Mouse (Mus musculus) left cerebral cortex, adult 2 months (tissue): ENCODE measurements at regions not wholly inside any gene's neighbourhood (a gene's known extent, or its start where the extent isn't known, plus 50 kb on each side); places are given as distances from the start of the nearest gene placed in this dataset.
"Not testable (repeated sequence)": the region's sequence is repeated elsewhere in the genome, so short reads cannot be mapped to it uniquely, and the experiment has no call there.

Experiments
- DNase-seq, 2 experiments: peaks; one replicate each; pipeline ENCODE4 v3.0.0; 2021 to 2022; ENCODE audit warnings: low spot score in 2 of 2, mixed read lengths in 1 of 2; ENCODE audit errors: extremely low spot score in 1 of 2
- H3K27ac ChIP-seq: fragments of 200-600 bp; 2 replicates; pipeline ENCODE4 v1.8.1; 2022
- H3K4me3 ChIP-seq: fragments of 200-600 bp; 2 replicates; pipeline ENCODE4 v1.8.1; 2022
- CTCF ChIP-seq: fragments of 200-600 bp; IDR thresholded peaks from 2 replicates; pipeline ENCODE4 v1.8.1; 2022; ENCODE audit warnings: antibody characterized with exemption, mild to moderate bottlenecking, moderate library complexity
- intact Hi-C: fragments of 180-260 bp; cut with DNase I; formaldehyde crosslinking; loops from one replicate; pipeline ENCODE4 v1.15.1; 2025

DNA sequence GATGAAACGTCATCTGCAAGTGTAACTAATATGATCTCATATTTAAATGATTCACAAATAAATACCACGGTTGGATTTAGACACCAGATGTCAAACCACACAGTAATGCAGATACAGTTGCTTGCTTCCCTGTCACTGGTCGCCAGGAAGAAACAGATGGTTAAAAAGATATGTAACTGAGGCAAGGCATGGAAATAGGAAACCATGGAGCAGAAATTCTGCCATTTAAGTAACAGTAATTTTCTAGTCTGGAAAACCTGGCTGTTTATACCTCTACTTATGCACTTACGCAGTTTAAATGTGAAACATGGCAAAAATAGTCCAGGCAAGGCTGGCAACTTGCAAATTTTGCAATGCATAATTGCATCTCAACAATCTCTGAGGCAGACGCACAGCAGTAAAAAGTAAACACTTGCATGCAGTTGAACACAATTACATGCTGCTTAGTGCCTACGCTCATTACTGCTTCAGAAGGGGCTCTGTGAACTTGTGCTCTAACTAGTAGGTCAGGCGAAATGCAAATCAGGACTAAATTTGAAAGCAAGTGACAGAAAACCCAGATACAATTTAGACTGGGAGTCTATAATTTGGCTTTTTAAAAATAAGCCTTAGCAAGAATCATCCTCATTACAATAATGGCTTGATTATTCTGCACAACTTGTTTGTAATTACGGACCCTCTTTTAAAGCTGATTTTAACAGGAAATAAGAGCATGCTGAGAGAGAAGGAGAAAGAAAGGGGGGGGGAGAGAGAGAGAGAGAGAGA lies 102.6 kb downstream of the Naa11 start:
- Histone ChIP-seq H3K27ac (peak overlapping the region; percentile 57; the same call in 1 of the 2 replicates), H3K4me3 (no peak overlapping the region)
- TF ChIP-seq CTCF = no peak
- intact Hi-C loops = loop anchor here (5.0 kb wide), 1 partner anchor 563 kb away; no protein-coding TSS in a partner anchor
- DNase-seq = no peak

DNA sequence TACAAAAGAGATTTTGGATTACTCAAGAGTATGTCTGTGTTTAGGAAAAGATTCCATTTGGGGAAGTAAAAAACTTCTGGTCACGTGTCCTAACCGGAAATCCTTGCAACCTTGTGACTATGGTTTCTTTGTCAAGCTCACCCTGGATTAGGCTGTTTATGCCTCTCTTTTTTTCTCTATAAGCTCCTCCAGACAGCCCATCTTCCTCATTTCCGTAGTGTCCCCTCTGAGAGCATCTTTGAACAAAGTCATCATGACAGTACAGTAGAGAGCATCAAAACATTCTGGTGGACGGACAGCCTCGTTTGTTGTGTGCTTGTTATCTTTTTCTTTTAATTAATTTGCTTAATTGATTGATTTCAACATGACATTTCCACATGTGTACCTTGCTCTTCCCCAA lies 112.7 kb downstream of the Naa11 start:
- intact Hi-C loops = no loop called here

DNA sequence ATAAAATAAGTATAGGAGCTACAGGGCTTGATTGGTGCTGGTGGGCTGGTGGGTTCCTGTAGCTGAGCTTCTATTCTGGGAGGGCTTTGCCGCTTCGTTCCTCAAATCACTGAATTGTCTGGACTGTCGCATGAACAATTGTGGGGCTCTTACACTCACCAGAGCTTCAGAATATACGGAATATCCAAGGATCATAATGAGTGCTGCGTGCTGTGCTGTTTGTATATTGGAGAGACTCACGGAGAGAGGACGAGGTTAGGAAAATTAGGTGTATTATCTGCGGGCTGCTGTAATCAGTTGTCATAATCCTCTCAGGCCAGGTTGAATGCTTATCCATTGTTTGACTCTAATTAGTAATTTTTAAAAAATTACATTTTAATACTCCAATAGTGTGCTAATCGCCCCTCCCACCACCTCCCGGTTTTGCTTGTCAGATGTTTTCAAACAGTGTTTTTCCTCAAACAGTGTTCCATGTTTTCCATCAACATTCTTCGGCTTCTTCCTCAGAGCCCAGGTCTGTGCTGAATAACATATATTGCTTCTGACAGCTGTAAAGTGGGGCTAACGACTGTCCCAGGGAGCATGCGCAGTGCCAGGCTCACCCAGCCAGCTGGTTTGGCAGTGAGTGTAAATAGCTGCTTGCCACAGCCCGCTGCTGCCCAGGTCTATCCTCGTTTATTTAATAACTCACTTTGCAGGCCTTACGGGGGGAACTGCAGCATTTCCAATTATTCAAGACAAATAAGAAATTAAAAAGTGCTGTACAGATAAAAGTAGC lies 114.2 kb downstream of the Naa11 start:
- TF ChIP-seq CTCF = no peak
- H3K27ac ChIP-seq = no peak overlapping the region
- DNase-seq = no peak
- H3K4me3 ChIP-seq = 0 out of 2 replicates have a peak overlapping the region, but pooled peaks have one; percentile 13
- intact Hi-C loops = no loop called here

More for the DNA sequence above, 112.7 kb downstream of the Naa11 start:
- Histone ChIP-seq H3K4me3 (no peak overlapping the region), H3K27ac (no peak overlapping the region)
- no peak for TF ChIP-seq CTCF
- DNase-seq = no peak

DNA sequence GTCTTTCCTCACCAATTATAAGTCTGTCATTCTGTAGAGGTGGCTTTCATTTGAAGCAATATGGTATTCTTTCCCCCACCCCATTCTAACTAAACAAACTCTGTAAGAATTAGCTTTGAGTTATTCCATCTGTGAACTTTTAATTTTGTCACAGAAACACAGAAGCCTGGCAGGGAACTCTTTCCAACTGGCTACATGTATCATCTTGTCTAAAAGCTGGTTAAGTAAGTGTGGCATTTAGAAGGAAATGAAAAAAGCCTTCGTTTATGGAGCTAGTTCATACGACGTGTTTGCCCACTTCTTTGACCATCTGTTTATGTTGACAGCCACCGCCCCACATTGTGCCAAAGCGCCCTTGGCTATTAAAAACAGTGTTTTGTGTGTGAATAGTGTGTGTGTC lies 115.5 kb downstream of the Naa11 start:
- DNase-seq = no peak
- no peak overlapping the region for H3K27ac ChIP-seq
- no peak overlapping the region for H3K4me3 ChIP-seq
- intact Hi-C loops = no loop called here
- no peak for TF ChIP-seq CTCF

DNA sequence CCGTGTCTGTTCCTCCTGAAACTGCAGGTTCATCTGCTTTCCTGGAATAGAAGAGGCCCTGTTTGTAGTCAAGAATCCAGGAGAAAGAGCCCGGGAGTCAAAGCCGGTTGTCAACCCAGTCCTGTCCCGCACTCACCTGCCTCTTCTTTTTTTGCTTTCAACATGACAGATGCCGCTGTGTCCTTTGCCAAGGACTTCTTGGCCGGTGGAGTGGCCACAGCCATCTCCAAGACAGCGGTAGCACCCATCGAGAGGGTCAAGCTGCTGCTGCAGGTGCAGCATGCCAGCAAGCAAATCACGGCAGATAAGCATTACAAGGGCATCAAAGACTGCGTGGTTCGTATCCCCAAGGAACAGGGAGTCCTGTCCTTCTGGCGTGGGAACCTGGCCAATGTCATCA lies 127.5 kb downstream of the Naa11 start:
- H3K27ac ChIP-seq, intact Hi-C loops, H3K4me3 ChIP-seq, DNase-seq: not testable (repeated sequence)

DNA sequence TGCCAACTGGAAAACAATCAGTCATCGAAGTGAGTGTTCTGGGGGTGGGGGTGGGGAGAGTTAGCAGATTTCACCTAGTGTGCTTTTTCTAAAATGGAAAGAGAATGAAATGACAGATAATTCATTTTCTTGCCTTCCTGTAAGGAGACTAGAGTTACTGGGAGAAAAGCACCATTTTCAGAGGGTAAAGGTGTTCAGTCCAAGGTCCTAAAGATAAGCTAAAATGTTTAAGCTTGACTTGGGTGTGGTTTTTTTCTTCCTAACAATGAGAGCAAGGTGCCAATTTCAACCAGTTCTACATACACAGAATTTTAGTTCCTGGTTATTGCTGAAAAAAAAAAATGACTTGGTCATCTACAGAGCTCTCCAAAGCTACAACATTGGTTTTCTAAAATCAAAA lies 135.1 kb downstream of the Naa11 start:
- intact Hi-C loops = no loop called here
- DNase-seq = no peak
- no peak overlapping the region for H3K27ac ChIP-seq
- H3K4me3 ChIP-seq = no peak overlapping the region
- TF ChIP-seq CTCF = no peak

DNA sequence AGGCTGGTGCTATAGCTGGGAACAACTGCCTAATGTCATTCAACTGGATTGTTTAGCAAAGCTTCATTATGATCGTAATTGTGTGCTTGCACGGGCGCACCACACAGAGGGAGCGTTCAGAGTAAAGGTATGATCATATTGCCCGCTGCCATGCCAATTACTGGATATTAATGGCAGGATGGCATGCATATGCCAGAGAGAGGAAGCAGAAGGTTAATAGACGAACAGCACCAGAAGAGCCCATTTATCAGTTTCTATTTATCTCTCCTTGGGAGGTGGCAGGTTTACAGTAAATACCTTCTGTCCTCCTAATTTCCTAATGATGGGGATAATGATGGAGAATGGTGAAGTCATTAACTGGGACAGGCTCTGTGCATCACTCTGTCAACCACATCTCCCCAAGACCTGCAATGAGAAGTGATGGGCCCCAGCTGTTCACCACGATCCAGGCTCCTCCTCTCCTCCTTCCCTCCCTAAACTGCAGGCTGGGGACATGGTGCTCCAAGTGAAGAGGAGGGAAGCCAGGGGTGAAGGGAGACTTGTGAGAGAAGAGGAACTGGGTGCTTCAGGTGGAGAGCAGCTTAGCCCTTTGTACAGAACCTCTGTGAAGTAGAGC lies 135.6 kb downstream of the Naa11 start:
- DNase-seq = no peak
- no peak for TF ChIP-seq CTCF
- Histone ChIP-seq H3K27ac (no peak overlapping the region), H3K4me3 (no peak overlapping the region)
- intact Hi-C loops = no loop called here

DNA sequence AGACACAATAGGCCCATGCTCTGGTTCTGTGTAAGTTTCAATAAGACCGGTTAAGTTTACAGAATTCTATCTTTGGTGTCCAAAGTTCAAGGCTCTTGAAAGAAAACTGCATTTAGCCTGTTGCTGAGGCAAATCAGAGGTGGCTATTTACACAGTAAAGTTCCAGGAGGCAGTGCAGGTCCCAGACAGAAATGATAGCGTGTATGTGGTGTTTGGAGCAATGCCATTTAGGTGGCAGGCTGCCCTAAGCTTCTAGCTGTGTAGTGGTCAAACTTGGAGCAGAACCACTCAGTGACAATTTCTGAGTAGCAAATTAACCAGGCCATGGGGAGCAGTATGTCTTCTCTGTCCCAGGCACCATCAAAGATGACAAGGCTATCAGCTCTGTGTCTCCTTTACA lies 125.5 kb upstream of the Paqr3 start:
- no peak overlapping the region for H3K27ac ChIP-seq
- no peak overlapping the region for H3K4me3 ChIP-seq

DNA sequence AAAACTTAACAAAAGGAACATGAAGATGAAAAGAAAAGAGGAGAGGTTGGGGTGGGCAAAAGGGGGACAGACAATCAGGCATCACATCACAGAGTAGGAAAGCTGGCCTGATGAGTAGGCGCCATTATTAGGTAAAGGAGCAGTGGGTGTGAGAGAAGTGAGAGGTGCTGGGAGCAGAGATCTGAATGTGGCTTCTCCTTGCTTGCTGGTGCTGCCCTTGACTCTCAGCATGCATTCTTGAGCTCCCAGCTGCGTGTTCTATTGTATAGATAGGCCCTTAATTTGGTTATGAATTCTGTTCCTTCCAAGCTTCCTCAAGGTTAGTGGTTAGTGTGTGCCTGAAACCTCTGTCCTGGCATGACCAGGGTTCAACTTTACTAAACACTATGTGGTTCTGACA lies 115.0 kb upstream of the Paqr3 start:
- no peak for DNase-seq
- TF ChIP-seq CTCF = no peak
- intact Hi-C loops = no loop called here
- H3K27ac ChIP-seq = no peak overlapping the region
- no peak overlapping the region for H3K4me3 ChIP-seq

More for the DNA sequence above, 125.5 kb upstream of the Paqr3 start:
- intact Hi-C loops = no loop called here
- no peak for DNase-seq
- no peak for TF ChIP-seq CTCF

DNA sequence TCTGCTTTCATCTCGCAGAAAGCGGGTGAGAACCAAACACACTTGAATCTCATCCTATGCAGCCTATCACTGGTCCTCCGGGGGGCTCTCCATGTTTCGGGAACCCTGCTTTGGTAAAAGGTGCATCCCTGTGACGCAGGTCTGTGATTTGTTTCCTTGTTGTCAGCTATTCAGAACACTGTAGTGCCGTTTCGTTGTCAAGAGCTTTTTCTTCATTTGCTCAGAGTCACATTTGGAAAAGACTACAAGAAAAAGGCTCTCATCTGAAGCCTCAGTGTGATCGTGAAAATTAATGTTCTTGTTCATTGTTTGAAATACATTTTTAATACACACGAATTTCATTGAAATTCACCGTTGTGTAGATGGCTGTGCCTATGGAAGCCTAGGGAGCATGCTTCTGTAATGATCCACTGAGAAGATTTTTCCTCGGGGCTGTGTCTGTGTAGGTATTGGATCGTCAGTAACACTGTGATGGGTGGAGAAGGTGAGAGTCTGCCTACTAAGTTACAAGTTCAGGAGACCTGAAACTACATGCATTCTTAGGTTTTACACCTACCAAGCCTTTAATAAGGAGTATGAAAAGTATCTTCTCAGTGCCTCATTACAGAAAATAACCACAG lies 112.0 kb upstream of the Paqr3 start:
- intact Hi-C loops = no loop called here
- Histone ChIP-seq H3K4me3 (peak overlapping the region; percentile 48), H3K27ac (0 out of 2 replicates have a peak overlapping the region, but pooled peaks have one; percentile 45)
- no peak for DNase-seq
- TF ChIP-seq CTCF = no peak

DNA sequence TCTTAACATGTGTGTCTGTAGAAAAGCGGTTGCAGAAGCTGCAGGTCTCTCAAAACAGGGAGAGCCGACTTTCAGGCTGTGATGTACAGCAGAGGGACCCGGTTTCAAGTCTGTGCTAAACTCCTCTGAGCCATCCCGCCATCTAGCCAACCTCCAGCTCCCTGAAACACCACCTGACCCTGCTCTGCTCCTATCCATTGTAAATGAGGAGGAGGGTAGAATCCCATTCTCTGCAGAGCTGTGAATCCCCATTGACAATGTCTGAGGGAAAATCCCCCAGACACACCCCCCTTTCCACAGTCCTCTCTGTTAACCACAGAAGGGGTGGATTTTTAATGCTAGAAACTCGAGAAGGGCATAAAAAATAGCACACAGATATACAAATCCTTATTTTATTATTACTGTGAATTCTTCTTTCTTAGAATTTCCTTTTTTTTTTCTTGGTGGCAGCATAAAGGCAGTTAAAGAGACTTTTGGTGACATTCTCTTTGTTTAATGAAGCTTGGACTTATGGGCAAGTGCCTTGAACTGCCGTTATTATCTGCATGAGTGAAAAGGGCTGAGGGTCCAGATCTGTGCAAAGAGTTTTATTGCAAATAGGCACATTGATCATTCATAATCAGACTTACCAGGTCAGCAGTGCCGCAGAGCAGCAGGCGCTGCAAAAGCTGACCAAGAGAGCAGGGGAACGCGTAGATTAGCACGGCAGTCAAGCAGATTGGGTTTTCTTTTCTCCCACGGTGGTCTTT lies 111.3 kb upstream of the Paqr3 start:
- no peak for TF ChIP-seq CTCF
- no peak for DNase-seq
- H3K4me3 ChIP-seq = peak overlapping the region; percentile 48
- intact Hi-C loops = no loop called here
- H3K27ac ChIP-seq = 0 out of 2 replicates have a peak overlapping the region, but pooled peaks have one; percentile 45
